Mouse (Mus musculus) thymus, postnatal 10 days (tissue): ENCODE results near the gene Itpr2.
"Not testable (repeated sequence)": the region's sequence is repeated elsewhere in the genome, so short reads cannot be mapped to it uniquely, and the experiment has no call there.

Experiments
- DNase-seq, 2 experiments: peaks; one replicate each; pipeline ENCODE4 v3.0.0; 2021; ENCODE audit warnings: low spot score in 2 of 2

The Itpr2 gene

GRCm38 (mm10) chr6:146468361-146468760 lies 33.7 kb downstream of the Itpr2 start:
- no peak for DNase-seq

DNA sequence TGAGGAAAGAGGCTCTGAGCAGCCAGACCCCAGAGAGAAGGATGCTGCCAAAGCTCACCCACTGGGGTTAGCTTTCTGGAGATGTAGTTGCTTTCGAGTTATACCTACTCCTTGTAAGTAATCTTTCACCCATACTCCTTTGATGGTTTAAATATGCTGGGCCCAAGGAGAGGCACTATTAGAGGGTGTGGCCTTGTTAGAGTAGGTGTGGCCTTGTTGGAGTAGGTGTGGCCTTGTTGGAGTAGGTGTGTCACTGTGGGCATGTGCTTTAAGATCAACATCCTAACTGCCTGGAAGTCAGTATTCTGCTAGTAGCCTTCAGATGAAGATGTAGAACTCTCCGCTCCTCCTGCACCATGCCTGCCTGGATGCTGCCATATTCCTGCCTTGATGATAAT lies 37.4 kb downstream of the Itpr2 start:
- DNase-seq: not testable (repeated sequence)

GRCm38 (mm10) chr6:146464014-146464644 lies 37.9 kb downstream of the Itpr2 start:
- DNase-seq: no peak

GRCm38 (mm10) chr6:146460936-146461335 lies 41.1 kb downstream of the Itpr2 start:
- DNase-seq: no peak

DNA sequence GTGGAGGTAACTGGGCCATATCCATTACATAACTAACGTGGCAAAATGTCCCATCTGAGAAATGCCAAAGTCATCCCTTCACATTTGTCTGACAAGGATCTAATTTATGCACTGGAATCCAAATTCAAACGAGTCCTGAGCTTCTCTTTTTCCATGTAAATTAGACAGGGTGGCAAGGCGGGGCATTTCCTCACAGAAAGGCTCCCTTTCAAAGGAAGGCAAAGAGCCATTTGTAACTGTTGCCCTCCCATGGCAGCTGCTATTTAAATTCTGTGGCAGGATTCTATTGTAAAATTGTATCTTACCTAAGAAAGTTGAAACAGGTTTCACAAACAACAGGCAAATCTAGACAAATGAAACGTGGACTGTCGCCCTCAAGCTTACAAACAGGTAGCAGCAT lies 43.6 kb downstream of the Itpr2 start:
- DNase-seq: no peak

DNA sequence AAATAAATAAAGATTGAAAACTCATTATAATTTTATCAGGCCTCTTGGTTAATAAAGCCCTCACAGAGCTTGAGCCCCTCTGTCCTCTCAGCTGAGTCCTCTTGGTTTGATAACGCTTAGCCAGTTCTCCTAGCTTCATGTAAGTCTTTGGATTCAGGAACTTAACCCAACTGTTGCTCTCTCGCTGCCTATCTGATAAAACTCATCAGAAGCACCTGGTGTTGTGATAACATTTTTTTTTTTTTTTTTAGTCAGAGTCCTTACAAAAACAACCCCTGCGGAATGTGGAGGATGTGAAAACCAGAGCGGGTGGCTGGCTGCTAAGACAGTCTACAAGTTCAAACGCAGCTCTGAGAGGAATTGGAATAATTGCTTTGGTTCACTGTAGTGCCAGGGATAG lies 45.3 kb downstream of the Itpr2 start:
- DNase-seq: peak in 1 of 2 experiments; percentile 41

DNA sequence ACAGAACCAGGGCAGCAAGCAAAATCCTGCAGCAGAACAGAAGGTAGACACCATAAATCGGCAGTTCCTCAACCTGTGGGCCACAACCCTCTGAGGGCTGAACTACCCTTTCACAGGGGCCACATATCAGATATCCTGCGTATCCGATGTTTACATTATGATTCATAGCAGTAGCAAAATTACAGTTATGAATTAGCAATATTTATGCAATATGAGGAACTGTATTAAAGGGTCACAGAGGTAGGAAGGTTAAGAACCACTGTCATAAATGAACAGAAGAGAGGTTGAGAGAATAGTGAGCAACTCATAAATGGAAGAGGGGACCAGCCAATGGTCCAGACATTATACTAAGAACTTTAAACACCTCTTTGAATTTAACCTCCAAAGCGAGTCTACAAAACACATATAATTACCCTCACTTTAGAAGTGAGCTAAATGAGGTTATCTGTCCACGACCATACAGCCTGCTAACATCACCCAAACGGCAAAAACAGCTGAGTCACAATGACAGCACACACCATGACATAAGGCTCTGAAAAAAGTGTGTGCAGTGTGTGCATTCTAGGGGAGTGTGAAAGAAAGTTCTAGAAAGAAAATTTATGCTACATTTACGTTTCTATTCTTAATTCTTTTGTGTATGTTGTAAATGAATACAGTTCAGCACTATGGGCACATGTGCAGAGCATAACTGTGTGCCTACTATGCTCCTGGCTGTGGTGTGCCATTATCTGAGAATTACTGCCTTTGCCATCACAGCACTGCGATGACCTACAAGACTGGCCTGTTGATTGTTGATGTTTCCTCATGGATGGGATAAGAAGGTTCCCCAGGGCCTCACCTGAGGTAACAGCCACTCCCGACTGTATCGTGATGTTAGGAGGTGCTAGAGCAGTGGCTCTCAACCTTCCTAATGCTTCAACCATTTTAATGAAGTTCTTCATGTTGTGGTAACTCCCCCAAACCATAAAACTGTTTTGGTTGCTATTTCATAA lies 47.2 kb downstream of the Itpr2 start:
- no peak for DNase-seq

DNA sequence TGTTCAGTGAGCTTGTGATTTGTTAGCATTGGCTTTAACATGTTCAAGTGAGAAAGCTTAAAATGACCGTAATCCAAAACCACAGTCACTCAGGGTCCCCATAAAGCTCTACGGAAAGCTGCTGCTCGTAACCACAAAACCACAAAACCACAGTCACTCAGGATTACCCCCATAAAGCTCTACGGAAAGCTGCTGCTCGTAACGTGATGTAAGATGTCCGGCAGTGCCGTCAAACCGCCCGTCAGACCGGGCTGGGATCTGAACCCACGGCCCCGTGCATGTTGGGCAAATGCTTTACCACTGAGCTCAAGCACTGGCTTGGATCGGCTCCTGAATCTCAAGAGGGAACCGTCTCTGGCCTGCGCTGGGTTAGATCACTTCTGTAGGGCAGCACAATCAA lies 49.5 kb downstream of the Itpr2 start:
- no peak for DNase-seq

DNA sequence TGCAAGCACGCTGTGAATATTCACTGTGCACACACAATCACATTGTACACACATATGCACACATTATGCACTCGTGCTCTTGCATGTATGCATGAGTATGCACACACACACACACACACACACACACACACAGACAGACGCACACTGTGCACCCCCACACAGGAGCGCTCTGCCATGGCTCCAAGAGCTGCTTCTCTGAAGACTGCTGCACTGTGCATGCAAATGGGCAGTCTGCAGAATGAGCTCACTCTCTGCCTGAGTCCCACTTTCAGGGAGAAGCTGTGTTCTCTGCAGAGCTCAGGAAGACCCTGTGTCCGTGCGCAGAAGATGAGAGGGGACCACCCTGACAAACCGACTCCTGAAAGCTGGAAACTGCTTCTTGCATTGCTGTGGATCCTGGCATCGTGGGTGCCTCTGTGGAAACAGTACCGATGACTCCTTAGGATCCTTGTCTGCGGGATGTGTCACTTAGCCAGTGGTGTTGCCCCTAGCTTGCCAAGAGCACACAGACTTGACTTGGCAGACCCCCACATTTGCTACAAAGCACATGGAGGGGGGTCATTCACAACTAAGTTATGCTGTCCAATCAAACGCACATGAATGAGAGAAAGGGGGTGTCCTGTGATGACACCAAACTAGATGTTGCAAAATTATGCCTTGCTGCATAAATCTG lies 55.9 kb downstream of the Itpr2 start:
- DNase-seq: no peak

DNA sequence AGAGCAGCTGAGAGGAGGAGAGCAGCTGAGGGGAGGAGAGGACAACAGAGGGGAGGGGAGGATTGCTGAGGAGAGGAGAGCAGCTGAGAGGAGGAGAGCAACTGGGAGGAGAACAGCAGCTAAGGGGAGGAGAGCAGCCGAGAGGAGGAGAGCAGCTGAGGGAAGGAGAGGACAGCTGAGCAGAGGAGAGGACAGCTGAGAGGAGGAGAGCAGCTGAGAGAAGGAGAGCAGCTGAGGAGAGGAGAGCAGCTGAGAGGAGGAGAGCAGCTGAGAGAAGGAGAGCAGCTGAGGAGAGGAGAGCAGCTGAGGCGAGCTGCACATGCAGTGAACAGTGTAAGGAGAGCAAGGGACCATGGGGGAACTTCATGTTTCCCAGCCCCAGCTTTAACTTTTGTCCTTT lies 62.2 kb downstream of the Itpr2 start:
- no peak for DNase-seq

DNA sequence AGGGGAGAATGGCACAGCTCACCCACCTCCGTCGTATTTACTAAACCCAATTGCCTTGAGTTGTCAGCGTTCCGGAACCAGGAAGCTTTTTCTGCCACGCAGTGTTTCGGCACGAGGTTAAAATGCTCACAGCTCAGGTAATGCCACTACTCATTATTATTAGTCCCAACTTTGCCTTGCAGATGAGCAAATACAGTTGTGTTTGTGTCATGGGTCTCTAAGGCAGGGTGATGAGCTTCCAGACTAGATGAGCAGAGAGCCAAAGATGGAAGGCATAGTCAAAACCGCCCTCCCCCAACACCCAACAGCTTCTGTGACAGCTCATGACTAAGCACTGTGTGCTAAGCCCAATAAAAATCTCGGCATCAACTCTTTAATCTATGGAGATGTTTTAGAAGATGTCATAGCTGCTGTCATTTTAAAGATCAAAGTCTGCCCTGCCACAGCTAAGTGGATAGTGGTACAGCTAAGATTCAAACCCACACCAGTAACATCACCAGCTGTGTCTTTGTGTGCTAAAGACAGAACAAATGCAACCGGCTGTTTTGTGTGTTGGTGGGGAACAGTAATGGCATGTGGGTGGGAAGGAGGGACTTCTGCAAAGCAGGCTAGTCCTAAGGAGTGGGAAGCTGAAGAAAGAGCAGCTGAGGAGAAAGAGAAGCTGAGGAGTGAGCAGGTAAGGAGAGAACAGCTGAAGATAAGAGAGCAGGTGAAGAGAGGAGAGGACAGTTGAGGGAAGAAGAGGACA lies 62.8 kb downstream of the Itpr2 start:
- DNase-seq: no peak

DNA sequence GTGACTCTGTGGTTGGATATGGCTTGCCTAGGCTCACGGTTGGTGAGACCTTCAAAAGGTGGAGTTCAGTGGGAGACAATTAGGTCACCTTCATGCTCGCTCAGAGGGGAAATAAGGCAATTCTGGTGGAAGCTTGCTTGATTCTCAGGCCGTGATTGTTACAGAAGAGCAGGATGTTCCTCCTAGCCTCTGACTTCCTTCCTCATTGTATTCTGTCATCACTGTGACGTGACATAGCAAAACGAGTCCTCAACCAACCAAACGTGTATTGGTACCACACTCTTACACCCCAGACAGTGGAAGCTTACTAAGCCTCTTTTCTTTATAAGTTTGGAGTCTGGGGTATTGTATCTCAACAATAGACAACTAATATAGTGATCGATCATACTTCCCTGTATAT lies 64.0 kb downstream of the Itpr2 start:
- DNase-seq: no peak

GRCm38 (mm10) chr6:146436916-146437496 lies 65.0 kb downstream of the Itpr2 start:
- no peak for DNase-seq

DNA sequence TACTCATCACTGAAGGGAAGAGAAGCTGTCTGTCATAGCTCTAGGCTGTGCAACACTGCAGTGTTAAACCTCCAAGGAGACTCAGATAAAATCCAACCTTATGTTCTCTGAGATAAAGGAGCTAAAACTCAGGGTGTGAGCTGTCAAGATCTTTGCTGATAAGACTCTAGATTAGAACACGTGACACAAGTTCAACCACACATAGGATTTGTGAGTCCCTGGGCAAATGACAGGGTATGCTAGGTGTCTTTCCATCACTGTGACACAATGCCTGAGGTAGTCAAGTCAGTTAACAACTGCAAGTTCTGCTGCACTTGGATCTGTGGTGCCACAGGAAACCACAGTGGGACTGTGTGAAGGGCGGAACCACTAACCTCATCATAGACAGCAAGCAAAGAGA lies 67.8 kb downstream of the Itpr2 start:
- no peak for DNase-seq

- no peak for DNase-seq
Measured at GRCm38 (mm10) chr6:146432218-146432865, 69.7 kb downstream of the Itpr2 start.

DNA sequence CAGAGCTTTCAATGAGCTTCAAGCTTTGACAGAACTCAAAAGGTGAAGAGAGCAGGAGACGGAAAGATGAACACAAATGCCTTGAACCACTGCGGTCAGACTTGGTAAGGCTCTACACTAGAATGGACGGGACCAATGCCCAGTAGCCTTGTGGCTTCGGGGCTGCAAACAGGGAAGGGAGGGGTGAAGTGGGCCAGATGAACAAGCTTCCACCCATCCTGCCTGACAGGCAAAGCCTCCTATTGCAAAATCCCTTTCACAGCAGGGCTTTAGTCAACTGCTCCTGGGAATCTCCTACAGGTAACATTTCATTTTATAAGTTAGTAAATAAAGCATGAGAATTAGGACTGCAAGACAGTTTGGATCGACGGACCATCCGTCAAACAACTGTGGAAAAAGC lies 70.2 kb downstream of the Itpr2 start:
- no peak for DNase-seq

GRCm38 (mm10) chr6:146429694-146430380 lies 72.2 kb downstream of the Itpr2 start:
- DNase-seq: peak in 1 of 2 experiments; percentile 73

- DNase-seq: no peak
Measured at GRCm38 (mm10) chr6:146424778-146425177, 77.2 kb downstream of the Itpr2 start.

GRCm38 (mm10) chr6:146424326-146424725 lies 77.7 kb downstream of the Itpr2 start:
- DNase-seq: no peak

DNA sequence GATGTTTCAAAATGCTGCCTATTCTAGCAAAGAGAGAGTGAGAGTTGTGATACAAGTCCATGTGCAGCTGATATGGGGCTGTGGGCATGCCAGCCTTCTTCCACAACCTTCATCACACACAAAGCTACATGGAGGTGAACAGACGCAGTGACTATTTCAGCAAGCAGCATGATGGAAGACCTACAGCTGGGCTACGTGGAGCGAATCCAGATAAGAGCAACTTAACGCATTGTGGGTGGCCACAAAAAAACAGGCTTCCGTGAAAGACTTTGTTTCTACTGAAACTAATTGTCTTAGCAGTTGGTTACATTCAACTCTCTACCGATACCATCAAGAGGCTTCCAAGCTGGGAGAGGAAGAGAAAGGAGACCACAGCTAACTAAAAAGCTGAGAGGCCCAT lies 81.3 kb downstream of the Itpr2 start:
- no peak for DNase-seq
